Mouse (Mus musculus): ENCODE measurements around the gene 1700057G04Rik.

DNA sequence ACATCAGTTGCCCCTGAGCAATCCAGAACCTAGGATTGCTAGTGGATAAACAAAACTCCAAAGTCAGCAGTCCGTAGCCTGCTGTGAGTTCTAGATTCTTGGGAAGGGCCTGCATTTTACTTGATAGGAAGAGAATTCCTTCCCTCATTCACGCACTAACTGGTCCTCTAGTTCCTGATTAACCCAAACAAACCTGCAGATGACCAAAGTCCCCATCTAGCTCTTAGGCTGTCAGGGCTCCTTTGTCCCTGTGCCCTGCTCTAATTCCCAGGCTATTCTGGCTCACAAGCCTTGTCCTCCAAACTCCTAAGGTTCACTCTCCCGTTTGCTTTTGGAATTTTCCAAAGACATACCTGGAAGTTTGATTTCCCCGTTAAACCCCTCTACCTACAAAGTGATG lies 36.5 kb upstream of the 1700057G04Rik start:
- TF ChIP-seq CTCF (IDR thresholded peaks at IDR 0.05; ENCODE audit: insufficient read depth, low read depth, low read length) (no peak), POLR2A (IDR thresholded peaks at IDR 0.05; ENCODE audit: insufficient read depth, low read depth, low read length) (no peak)

All from olfactory bulb, adult 2 months (tissue).